Mouse (Mus musculus) layer of hippocampus, postnatal 25 days (tissue): ENCODE measurements around the gene Degs2. TPM values are rescaled to one million over a fixed set of nuclear protein-coding genes. Genes with fewer than 3 reads are reported as not detected.
A peak's percentile ranks its signal among the peaks of the same experiment; 100 is the strongest.

Experiments used
- DNase-seq, 2 experiments: peaks; one replicate each; pipeline ENCODE4 v3.0.0; 2022; ENCODE audit warnings: mixed read lengths in 2 of 2, low spot score in 1 of 2; ENCODE audit errors: extremely low spot score in 1 of 2
- microRNA-seq, 2 experiments: library from miRNA; unstranded; fragments of <30 nt; microRNA quantifications; one replicate each; pipeline ENCODE4 v1.2.0; 2021
- total RNA-seq, 2 experiments: library from RNA; stranded (reverse); gene quantifications; 2 replicates each; pipeline ENCODE4 v1.2.3; 2021

Degs2 gene
- total RNA-seq, 2 experiments from 2014 or later, result 3.6 to 3.8 TPM

- peak in 1 of 2 experiments; percentile 46 for DNase-seq
These were observed 44.8 kb downstream of the Degs2 start for GRCm38 (mm10) chr12:108657350-108657749.

DNA sequence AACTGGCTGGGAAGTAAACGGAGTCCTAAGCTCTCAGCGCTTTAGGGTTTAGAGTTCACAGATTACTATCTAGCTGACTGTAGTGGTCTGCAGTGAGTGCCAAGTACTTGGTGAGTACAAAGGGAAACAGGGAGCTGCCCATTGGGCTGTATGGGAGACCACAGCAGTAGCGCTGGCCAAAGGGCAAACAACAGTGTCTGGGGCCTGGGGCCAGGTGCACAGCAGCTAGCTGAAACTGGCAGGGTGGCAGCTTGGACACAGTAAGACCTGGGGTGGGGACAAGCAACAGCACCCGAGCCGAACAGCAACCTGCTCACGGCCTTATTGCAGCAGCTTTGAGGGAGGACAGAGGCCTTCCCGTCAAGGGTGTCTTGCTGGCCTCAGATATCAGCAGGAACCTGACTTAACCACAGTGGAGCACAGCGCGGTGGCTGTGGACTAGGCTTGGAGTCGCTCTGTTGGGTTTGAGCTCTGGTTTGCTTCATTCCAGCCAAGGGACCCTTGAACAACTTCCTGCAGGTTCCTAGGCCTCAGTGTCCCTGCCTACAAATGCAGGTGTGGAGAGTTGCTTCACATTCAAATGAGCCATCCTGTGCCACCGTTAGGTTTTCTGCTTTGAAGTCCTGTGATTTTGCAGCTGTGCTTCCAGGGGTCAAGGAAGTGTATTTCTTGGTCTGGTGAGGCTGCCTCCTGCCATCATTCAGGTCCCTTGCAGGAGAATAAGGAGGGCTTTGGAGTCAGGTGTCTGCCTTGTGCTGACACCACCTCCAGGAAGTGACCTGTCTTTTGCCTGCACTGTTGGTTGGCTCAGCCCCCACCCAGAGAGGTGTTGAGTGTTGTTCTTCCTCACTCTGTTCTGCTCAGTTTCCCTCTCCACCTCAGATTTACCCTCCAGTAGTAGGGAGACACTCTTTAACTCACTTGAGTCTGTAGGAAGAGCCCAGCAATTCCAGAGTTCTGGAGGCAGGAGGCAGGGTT, 48.5 kb downstream of the Degs2 start:
- DNase-seq, result no peak

GRCm38 (mm10) chr12:108651053-108651660, 51.0 kb downstream of the Degs2 start:
- peak in 1 of 2 experiments; percentile 26 for DNase-seq

DNA sequence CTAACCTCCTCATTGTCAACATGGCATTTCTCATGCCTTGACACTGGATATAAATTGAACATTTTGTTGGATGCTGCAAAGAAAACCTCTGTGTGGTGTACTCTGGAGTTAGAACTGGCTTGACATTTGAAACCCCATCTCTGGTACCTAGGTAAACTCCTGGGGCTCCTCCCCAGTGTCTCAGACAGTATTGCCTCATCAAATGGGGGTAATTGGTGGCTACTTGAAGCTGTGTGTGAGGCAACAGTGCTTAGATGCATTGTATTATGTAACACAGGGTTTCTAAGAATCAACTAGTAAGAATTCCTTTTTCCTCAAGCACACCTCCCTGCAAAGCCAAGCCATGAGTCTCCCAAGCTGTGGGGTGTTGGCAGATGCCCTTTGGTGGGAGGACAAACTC, 54.3 kb downstream of the Degs2 start:
- DNase-seq, result no peak

DNA sequence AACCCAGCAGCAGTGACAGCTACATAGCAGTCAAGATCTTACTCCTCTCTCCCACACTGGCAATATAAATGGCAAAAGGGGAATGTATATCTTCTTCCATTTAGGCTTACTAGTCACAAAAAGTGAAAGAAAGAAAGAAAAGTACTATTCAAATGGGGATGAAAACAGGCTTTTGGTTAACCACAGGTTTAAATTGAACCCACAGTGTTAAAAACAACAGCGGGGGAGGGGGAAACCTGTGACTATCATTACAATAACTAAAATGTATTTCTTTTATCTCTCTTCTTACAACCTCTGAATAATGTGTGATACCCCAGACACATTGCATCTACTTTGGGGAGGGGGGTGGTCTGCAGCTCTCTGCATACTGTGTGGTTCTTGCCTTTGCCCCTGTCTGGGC, 55.9 kb downstream of the Degs2 start:
- no peak for DNase-seq

- no peak for DNase-seq
These were observed 60.1 kb downstream of the Degs2 start for GRCm38 (mm10) chr12:108642019-108642418.

DNA sequence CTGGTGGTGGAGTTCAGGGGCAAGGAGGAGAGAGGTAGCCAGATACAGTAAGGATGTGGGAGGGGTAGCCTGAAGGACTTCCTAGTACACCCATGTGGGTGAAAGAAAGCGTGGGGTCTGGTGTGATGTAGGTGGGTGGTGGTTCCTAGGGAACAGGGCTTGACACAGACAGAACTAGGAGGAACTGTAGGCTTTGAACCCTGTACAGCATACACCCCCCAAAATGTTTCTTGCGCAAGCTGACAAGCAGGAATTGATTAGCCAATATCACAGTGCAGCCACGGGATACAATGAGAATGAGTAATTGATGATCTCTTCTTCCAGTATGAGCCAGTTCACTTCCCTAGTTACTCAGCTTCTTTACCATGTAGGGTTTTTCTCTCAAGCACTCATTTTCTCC, 63.0 kb downstream of the Degs2 start:
- DNase-seq, result no peak

- DNase-seq, result no peak
These were observed 64.7 kb downstream of the Degs2 start for GRCm38 (mm10) chr12:108637440-108637839.

DNA sequence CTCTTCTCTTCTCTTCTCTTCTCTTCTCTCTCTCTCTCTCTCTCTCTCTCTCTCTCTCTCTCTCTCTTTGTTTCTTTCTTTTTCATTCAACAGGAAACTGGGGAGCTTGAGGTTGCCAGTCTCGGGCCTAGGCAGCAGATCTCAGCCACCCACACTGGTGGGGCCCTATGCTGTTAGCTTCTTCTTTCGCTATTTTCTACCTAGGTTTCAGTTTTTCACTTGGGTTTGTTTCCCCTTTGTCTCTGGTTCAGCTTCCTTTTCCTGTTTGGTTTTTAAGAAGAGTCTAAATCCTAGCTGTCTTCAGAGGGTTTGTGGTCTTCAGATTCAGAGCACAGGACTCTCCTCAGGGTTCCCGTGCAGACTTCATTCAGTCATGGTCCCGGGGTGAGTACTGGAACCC, 66.6 kb downstream of the Degs2 start:
- no peak for DNase-seq

DNA sequence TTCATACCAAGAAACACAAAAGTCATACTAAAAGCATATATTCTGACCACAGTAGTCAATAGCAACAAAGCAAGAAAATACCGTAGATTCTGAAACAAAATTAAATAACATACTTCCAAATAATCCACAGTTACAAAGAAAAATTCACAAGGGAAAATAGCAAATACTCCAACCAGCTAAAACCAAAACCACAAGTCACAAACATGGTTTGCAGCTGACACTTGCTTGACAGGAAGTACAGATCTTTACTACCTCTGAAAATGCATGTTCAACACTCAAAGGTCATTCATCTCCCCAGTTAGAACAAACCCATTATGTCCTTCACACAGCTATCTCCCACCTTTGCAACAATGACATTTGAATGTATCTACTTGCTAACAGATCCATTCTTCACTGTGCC, 68.1 kb downstream of the Degs2 start:
- DNase-seq, result no peak

DNA sequence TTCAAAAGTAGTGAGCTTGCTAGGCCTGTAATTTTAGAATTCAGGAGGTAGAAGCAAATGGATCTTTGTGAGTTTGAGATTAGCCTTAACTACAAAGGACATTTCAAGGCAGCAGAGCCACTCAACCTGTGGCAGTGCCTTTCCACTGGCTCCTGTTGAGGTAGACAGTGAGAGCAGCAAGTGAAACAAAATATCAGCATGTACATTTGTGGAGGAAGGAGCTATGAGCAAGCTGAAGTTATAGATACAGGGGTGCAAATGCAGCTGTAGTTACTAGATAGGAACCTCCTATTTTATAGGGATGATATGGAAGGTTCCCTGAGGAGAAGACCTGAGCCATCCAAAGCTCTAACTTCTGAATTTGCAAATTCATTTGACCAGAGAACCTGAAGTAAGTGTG, 69.6 kb downstream of the Degs2 start:
- no peak for DNase-seq

- no peak for DNase-seq
These were observed 71.1 kb downstream of the Degs2 start for GRCm38 (mm10) chr12:108630741-108631688.

GRCm38 (mm10) chr12:108629556-108629955, 72.6 kb downstream of the Degs2 start:
- DNase-seq, result no peak

Small RNAs within 50 kb of the gene (microRNA-seq; reads per million reads assigned to microRNA genes)
- gene Gm23872 (0 reads per million in 2 experiments), gene Mir342 (3,957 to 5,395 reads per million in 2 experiments)

Other genes starting within 250 kb of the Degs2 start
- gene Evl, start 147.6 kb downstream of the Degs2 start, total RNA-seq, result 100 to 1,000 TPM; 201 to 204 TPM
- gene Yy1, start 90.7 kb upstream of the Degs2 start, total RNA-seq, result 10 to 100 TPM; 48.9 to 51.6 TPM
- gene Slc25a29, start 133.6 kb upstream of the Degs2 start, total RNA-seq, result 10 to 100 TPM; 18.4 to 22.1 TPM
- gene Slc25a47, start 133.7 kb upstream of the Degs2 start, total RNA-seq, result 10 to 100 TPM in 1 of 2 experiments, 1 to 10 TPM in 1; 10.0 to 12.0 TPM
- gene Wdr25, start 191.3 kb upstream of the Degs2 start, total RNA-seq, result 10 to 100 TPM; 11.6 to 12.0 TPM
- gene Wars, start 191.9 kb upstream of the Degs2 start, total RNA-seq, result 10 to 100 TPM; 83.6 to 86.7 TPM